Mouse (Mus musculus) embryo, embryonic 11 days (tissue): ENCODE data around the gene Med25.
A peak's percentile ranks its signal among the peaks of the same experiment; 100 is the strongest.
"Not testable (repeated sequence)": the region's sequence is repeated elsewhere in the genome, so short reads cannot be mapped to it uniquely, and the experiment has no call there.

Experiments used
- DNase-seq: peaks from one replicate; pipeline ENCODE4 v3.0.0-alpha.2; 2015

Gene Med25

DNA sequence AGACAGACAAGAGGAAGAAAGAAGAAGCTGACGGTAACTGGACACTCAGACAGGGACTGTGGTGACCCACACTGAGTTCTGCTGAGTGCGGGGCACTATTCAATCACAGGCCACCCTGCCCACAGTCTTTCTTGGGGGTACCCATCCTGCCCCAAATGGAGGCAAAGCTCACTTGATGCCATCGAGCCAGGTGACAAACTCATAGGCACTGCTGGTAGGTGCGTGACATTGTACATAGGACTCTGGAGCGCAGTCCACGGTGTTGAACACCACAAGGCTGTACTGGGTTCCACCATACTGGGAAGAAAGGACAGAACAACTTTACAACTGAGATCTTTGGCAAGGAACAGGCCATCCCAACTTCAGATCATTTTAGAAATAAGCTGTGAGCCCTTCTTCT is 901 bp downstream of the Med25 start:
- DNase-seq = no peak

DNA sequence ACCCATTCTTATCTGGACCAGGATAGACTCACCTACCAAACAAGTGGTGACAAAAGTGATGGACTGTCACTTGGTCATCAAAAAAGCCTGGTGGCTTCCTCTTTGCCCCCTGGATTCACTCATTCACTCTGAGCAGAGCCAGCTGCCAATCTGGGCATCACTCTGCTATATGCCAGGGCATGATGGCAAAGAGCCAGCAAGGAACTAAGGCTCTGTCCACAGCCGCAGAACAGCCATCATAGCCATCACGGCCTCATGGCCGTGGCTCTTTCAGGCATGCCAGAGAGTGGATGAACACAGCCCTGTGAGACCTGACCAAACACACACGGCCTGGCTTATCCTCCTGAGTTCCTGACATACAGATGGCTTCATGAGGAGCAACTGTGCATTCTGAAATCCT is 1.8 kb downstream of the Med25 start:
- no peak for DNase-seq

DNA sequence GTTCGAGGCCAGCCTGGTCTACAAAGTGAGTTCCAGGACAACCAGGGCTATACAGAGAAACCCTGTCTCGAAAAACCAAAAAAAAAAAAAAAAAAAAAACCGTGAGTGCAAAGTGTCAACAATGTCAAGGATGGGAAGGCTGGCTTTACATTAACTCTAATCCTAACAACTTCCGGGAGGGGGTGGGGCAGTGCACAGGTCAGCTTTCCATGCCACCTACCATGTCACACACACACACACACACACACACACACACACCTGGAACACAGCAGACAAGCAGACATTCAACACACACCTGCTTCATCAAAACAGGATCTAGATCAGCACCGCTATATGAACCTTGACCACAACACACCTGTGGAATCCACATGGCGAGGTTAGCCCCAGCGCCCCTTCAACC is 2.3 kb downstream of the Med25 start:
- DNase-seq = no peak

DNA sequence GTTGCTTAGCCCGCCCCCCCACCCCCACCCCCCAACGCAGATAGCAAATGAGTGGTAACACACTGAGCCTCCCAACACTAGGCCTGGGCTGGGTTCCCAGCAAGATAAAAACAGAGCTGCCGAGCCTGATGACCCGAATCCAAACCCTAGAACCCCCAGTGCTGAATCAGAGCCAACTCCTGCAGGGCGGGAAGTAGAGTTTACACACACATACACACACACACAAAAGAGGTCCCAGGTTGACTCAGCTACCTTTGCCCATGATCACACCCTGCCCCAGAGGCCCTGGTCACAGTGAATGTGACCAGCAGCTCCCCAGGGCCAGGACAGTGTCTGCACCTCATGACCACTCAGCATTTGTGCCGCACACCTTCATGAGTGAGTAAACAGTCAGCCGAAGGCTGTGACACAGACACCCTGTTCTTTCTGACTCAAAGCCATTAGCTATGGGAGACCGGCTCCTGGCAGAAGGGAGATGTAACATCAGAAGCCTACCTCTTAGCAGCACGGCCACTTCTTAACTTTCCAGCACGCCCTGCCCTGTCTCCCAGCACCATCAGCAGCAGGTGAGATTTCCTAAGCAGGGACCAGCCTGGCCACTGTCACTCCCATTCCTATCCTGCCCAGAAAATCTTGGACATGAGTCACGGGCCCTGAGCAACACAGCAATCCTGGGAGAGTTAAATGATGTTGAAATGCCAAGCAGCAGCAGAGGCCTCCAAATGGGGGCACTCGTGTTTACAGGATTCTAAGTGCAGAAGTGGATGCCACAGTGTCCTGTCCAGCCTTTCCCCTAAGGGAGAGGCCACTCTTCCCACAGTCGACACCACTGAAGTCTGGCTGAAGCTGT is 4.0 kb downstream of the Med25 start:
- DNase-seq = no peak

DNA sequence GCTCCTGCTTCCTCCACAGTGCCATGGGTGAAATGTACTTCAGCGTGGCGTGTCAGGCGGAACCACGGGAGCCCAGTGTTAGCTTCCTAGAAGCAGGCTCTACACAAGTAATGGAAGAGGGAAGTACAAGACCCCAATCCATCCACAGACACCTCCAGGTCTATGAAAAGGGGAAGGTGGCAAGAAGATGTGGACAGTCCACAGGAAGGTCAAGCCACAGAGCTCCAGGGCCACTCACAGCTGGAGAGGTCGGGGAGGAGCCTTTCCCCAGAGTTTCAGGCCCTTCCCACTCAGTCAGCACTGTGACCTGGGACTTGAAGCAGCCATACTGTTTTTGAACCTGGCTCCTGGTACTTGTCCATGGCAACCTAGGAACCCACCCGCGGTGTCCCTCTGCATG is 5.5 kb downstream of the Med25 start:
- DNase-seq = no peak

DNA sequence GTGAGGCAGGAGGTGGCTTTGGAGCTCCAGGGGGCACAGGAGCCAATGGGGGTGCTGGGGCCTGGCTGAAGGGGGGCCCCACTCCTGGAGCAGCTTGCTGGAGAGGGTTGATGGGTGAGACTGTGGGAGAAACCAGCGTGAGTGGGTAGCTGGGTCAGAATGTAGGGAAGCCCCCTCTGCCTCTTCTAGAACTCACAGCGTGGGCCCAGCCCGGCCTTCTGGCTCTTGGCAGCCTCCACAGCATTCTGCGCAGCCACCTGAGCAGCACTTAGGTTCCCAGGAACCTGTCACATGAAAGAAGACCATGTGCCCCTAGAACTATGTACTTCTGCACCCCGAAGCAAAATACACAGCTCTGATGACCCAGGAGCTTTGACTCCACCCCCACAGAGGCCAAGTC is 7.9 kb downstream of the Med25 start:
- no peak for DNase-seq

DNA sequence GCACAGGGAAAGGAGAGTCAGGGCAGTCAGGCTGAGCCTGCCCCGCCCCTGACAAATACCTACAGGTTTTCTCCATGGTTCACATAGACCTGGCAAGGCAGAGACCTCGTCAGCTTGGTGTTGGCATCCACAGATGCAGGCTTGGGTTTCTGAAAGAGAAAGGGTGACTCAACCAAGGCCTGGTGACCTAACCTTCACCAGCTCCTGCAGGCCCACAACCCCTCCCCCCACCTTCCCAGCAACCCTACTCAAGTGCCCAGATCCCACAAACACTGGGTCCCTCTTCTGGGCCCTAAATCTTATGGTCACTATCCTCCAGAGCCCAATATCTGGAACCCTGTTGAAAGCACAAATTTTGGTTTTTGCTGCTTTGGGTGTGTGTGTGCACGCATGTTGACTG is 9.5 kb downstream of the Med25 start:
- no peak for DNase-seq

DNA sequence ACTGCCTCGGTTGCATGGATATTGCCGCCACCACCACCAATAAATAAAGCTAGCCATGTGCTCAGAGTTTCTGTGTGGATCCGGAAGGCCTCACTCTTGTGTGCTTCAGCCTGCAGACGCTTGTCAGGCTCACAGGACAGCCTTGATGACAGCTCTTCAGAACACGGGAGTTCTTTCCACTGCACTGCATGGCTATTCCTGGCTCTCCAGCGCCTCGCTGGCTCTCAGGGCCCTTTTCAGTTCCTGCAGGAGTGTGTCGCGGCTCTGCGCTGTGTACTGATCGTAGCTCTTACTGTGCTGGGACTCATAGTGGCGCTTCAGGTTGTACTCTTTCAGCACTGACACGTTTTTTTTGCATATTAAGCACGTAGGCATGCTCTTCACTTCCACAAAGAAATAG is 14.7 kb downstream of the Med25 start:
- no peak for DNase-seq

DNA sequence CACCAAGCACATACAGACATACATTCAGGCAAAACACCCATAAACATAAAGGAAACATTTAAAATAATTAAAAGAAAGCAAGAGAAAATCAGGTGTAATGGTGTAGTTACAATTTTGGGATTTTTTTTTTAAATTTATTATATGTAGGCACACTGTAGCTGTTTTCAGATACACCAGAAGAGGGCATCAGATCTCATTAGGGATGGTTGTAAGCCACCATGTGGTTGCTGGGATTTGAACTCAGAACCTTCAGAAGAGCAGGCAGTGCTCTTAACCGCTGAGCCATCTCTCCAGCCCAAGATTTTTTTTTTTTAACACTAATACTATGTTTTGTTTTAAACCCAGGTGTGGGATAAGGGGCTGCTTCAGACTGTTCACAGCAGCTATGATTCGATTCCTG is 20.7 kb downstream of the Med25 start:
- DNase-seq = not testable (repeated sequence)

DNA sequence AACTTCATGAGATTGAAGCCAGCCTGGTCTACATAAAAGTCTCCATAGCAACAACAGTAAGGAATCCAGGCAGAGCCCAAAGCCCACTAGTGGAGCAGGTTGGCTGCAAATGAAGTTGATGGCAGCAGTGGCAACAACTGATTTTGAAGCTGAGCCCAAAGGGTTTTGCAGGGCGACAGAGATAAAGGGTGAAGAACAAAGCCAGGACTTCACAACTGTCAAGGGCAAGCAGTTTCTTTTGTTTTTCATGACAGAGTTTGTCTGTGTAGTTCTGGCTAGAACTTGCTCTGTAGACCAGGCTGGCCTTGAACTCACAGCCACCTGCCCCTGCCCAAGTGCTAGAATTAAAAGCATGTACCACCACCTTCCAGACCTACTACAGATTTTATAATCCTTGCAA is 21.3 kb downstream of the Med25 start:
- no peak for DNase-seq

DNA sequence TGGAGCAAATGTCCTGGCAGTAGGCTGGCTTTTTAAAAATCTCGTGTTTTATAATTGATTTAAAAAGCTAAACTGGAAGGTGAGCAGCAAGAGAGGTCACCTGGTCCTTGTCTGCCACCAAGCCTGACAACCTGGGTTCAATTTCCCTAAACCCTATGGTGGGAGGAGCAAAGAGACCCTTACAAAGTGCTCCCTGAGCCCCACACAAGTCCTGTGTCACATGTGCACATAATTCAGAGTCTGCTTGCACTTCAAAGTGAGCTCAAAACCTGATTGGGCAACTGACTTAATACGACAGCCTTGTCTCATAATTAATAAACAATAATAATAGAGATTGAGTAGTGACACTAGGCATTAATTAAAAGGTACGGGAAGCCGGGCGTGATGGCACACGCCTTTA is 21.9 kb downstream of the Med25 start:
- DNase-seq = no peak

DNA sequence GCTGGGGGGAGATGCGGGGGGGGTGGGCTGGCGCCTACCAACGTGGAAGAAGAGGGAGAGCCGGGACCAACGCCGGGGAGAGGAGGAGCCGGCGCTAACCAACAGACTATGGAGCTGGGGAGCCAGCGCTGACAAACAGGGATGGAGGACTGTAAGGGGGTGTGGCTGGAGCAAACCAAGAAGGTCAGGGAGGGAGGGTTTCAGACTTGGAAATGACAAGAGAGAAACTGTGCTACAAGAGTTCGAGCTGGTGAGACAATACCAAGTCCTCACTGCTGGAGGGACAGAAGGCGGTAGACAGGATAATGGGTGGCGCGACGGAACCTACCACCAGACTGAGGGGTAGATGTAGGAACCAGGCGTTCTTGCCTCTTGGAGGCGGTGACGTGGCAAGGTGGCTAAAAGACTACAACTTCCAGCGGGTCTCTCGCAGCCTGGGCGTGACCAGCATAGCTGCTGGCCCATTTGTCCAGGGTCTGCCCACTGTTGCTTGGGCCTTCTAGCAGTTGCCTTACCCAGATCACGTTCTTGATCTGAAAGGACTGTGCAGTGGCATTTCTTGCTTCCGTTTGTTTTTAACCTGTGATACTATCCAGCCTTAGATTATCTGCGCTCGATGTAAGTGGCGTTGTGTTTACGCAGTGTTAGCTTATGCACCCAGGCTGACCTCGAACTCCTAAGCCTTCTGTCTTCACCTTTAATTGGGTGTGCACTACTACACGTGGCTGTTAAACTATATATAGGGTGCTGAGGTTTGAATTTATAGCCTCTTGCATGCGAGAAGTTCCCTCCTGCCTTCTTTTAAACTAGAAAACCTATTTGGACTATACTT is 22.6 kb downstream of the Med25 start, which contains the start of gene Ptov1:
Ptov1 (minus strand) TSS at position 92 of the 832 bp plus-strand sequence.
- DNase-seq = peak; percentile 95

DNA sequence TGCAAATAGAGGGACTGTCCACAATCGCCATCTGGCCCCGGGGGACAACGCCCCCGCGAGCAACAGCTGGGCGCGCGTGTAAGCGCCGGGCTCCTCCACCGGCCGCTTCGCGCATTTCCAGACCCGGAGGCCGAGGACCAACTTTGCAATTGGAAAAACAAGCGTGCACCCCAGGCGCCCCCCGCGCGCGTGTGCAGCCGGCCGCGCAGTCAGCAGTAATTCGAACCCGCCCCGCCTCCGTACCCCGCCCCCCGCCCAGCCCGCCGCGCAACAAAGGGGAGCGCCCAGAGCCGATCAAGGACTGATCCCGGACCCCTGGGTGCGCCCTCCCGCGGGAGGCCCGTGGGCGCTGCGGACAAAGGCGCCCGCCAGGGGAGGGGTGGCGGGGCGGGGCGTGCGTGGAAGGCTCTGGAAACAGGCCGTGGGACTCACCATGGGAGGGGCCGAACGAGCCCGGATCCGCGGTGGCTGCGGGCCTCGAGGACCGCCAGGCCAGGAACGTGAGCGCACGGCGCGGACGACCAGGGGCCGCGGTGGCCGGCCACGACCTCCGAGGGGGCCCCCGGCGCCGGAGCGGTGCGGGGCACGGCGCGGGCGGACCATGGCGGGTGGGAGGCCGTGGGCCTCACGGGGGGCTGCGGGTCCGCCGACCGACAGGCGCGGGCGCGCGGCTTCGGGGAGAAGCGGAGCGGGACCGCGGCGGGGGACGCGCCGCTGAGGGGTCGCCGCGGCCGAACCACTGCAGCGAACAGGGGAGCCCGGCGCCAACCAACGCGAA is 23.4 kb downstream of the Med25 start:
- peak; percentile 83 for DNase-seq

DNA sequence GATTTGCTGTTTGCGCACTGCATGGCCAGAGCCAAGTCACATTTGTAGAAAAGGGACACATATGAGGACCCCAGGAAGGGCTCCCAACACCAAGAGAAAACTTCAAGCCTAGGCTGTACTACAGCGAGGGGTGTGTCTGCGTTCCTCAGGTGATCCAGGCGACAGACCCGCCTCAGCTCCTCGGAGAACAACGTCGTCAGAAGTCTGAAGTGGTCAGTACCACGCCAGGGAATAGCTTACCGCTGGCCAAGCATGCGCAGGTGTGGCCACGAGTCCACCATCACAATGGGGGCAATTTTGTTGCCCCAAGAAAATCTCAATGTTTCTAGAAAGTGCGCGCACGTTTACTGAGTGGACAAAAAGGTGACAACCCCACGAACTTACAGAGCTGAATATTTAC is 24.0 kb downstream of the Med25 start:
- no peak for DNase-seq

DNA sequence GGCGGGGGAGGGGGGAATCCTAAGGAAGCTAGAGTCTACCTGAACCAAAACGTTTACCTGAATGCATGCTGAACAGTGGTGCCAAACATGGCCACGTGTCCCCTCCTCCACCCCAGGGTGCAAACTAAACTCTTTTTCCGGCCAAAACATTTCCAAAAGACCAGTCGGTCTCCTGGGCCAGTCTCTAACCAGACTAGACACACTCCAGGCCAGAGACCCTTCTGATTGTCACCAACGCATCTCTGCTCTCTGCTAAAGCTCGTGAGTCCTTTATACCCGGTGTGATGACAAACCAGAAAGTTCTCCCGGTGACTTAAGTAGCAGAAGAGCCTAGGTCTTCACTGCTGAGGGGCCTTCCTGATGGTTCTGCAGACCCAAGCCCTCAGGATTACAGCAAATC is 24.7 kb downstream of the Med25 start:
- no peak for DNase-seq

DNA sequence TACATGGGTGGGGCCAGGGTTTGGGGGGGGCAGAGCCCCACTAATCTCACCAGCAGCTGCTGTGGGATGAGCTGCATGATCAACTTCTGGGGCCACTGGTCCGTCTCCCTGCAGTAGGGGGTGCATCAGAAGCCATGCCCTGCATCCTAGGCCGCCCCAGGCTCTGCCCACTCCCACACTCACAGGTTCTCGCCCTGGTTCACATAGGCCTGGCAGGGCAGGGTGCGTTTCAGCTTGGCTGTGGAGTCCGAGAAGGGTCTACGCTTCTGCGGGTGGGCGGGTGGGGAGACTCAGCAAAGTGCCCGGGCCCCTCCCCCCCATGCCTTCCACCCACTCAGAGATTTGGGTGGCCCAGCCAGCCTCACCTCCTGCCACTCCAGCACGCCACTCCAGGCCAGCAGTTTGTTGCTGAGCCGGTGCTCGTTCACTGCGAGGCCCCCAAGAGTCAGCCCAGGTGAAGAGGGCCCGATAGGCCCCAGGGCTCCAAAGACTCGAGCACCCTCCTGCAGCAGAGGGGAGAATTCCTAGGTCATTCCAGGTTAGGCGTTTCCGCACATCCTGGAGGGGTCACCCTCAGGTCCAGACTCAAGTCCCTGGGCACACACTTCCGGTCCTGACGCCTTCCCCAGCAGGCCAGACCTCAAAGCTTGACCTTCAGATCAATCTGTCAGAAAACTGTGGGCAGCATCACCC is 25.4 kb downstream of the Med25 start:
- no peak for DNase-seq

DNA sequence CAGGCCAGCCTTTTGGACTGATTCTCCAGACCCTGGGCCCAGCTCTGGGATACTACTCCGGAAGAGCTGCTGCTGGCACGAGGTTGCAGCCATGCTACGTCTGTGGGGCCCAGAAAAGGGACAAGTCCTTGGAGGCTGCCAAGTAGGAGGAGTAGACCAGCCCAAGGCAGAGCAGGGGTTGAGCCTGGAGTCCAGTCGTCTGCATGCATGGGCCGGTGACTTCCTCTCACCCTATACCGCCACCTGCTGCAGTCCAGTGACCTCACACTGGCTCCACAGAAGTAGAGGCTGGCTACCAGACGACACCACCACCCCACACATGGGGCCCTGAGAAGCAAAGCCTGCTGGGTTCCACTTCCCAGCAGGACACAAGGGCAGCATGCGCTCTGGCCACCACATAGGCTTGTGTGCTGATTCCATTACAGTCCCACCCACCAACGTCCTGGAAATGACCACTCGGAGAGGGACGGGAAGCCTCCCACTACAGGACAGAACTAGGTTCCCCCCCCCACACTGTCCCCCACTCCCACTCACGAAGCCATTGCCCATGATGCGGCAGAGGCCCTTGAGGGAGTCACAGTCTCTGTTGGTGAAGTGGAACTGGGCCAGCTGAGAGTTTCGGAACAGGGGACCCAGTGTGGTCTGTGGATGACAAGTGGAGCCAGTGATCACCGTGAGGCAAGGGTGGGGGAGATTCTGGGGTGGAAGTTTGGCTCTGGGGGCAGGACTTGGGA is 26.1 kb downstream of the Med25 start:
- no peak for DNase-seq

DNA sequence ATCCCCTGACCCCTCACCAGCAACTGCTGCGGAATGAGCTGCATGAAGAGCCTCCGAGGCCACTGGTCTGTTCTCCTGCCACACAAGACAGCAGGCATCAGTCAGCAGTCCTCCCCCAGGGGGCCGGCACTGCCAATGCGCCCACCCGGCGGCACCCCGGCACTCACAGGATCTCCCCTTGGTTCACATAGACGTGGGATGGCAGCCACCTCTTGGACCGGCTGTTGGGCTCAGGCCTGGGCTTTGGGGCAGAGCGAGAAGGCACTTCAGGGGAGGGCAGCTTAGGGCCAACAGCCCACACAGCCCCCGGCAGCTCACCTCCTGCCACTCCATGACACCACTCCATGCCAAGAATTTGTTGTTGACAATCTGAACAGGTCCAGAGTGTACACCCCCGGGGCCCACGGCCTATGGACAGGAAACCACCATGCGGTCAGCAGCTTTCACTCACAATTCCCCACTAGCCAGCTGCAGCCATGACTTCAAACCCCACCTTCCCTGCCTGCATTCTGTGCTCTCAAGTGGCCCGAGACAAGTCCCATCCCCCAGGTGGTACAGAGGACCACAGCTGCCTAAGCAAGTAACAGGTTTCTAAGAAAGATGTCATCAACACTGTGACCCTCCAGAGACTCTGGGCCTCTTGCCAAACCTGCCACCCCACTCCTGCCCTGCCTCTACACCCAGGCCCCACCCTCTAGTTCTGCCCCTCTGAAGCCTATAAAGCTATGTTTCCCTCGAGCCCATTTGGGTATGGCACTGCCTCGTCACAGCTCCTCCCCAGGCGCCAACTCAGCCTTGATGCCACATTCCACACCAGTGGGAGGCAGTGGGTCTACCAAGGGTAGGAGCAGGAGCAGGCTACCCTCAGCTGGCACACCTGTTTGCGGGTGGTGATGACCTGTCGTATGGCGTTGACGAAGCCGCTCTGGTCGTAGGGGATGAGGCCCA is 27.6 kb downstream of the Med25 start:
- no peak for DNase-seq

DNA sequence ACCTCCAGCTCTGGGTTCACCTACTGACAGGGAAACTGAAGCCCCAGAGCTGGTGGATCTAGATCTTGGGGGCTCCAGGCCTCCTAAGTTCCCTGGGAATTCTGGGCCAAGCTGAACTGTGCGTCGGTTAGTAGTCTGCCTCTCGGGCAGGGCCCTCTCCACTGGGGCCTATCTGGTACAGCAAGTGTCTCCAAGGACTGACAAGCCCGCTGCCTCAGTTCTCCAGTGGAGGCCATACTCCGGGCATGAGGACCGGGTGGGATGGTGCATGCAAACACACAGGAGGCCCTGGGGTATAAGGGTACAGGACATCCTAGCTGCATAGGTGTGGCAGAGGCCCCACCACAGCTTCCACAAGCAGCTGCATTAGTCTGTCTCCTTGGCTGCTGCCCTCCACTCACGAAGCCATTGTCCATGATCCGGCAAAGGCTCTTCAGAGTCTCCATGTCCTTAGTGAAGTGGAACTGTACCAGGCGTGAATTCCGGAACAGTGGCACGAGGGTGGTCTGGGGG is 28.5 kb downstream of the Med25 start:
- no peak for DNase-seq

DNA sequence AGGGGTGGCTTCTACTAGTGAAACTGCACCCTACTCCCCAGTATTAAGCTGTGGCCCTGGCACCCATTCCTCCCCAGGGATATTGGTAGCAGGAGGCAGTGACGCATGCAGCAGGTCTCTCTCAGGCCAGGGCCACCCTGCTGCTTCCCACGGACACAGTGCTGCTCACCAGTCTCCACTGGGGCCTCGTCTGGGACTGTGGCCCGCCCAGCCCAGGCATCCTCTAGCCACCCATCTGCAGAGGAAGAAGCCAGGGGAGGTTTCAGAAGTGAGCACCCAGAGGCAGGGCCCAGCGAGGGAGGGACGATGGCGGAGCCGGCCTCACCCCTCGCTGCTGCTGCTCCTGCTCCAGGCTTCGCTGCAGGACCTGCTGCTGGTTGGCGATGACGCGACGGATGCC is 29.3 kb downstream of the Med25 start:
- no peak for DNase-seq

DNA sequence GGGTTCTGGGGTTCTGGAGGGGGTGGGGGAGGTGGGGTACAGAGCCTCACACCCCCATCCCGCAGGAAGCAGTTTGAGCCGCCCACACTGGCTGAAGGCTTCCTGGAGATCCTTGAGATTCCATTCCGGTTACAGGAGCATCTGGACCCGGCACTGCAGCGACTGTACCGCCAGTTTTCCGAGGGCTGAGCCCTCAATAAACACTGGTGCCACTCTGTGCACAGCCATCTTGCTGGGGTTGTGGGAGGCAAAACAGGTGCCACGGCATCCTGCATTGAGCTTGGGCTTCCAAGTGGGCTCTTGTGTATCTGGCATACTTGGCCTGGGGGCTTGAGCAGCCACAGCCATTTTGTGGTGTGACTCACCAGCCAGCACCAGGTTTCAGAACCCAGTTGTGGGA is 30.1 kb downstream of the Med25 start:
- DNase-seq = no peak
